Mouse (Mus musculus): ENCODE data around the gene Gm20425. TPM values are rescaled to one million over a fixed set of nuclear protein-coding genes. Genes with fewer than 3 reads are reported as not detected.
A peak's percentile ranks its signal among the peaks of the same experiment; 100 is the strongest.

Gene Gm20425
- polyA plus RNA-seq, 1 experiment from 2014 or later, result not detected

- WGBS, result 91% methylated on average over 5 of the region's 5 CpGs
- Histone ChIP-seq H3K27ac (ENCODE audit: low read depth, low read length) (no peak overlapping the region), H3K9ac (ENCODE audit: low read depth, low read length) (no peak overlapping the region), H3K4me2 (ENCODE audit: low read length) (no peak overlapping the region), H3K27me3 (replicated peaks; ENCODE audit: control insufficient read depth, insufficient read depth, low read length) (no peaks in the 10 kb centered on the region), H3K9me3 (ENCODE audit: control insufficient read depth, low read length) (no peaks in the 10 kb centered on the region), H3K4me1 (ENCODE audit: control insufficient read depth, insufficient read depth, low read depth, low read length) (peaks cover 2% of the 10 kb centered on the region; the same call in 1 of the 2 replicates), H3K36me3 (ENCODE audit: control insufficient read depth, insufficient read depth, low read length) (no peaks in the 10 kb centered on the region), H3K4me3 (ENCODE audit: low read length) (no peak overlapping the region)
- no peak for ATAC-seq
Observed at GRCm38 (mm10) chr9:103205786-103206185, 24.3 kb downstream of the Gm20425 start.

- peak within 1 kb of the TSS; percentile 82 for H3K27ac ChIP-seq (ENCODE audit: low read depth, low read length)
- peak within 1 kb of the TSS; percentile 66 for H3K4me3 ChIP-seq (ENCODE audit: low read length)
- H3K9ac ChIP-seq (ENCODE audit: low read depth, low read length), result peak within 1 kb of the TSS; percentile 82
- no peaks in the 10 kb centered on the region for H3K27me3 ChIP-seq (replicated peaks; ENCODE audit: control insufficient read depth, insufficient read depth, low read length)
- peaks cover 2% of the 10 kb centered on the region; the same call in 1 of the 2 replicates for H3K4me1 ChIP-seq (ENCODE audit: control insufficient read depth, insufficient read depth, low read depth, low read length)
- 1% methylated on average over 45 of the region's 45 CpGs for WGBS
- peak within 1 kb of the TSS; percentile 68 for H3K4me2 ChIP-seq (ENCODE audit: low read length)
- peak; percentile 99 for ATAC-seq
- H3K36me3 ChIP-seq (ENCODE audit: control insufficient read depth, insufficient read depth, low read length), result peaks cover 10% of the 10 kb centered on the region
- no peaks in the 10 kb centered on the region for H3K9me3 ChIP-seq (ENCODE audit: control insufficient read depth, low read length)
Observed at GRCm38 (mm10) chr9:103201561-103202260, 28.4 kb downstream of the Gm20425 start, which contains the start of gene Srprb. Gene Srprb (minus strand): TSS chr9:103202137.

GRCm38 (mm10) chr9:103188416-103188815 is 41.7 kb downstream of the Gm20425 start:
- Histone ChIP-seq H3K27me3 (replicated peaks; ENCODE audit: control insufficient read depth, insufficient read depth, low read length) (no peaks in the 10 kb centered on the region), H3K4me2 (ENCODE audit: low read length) (no peak overlapping the region), H3K9me3 (ENCODE audit: control insufficient read depth, low read length) (no peaks in the 10 kb centered on the region), H3K4me1 (ENCODE audit: control insufficient read depth, insufficient read depth, low read depth, low read length) (no peaks in the 10 kb centered on the region; the same call in 1 of the 2 replicates), H3K4me3 (ENCODE audit: low read length) (no peak overlapping the region), H3K36me3 (ENCODE audit: control insufficient read depth, insufficient read depth, low read length) (peaks cover 15% of the 10 kb centered on the region), H3K9ac (ENCODE audit: low read depth, low read length) (no peak overlapping the region), H3K27ac (ENCODE audit: low read depth, low read length) (no peak overlapping the region)
- no peak for ATAC-seq
- 72% methylated on average over 4 of the region's 4 CpGs for WGBS

- H3K4me3 ChIP-seq (ENCODE audit: low read length), result no peak overlapping the region
- 0 out of 2 replicates have a peak, but pooled peaks have one; percentile 29 for ATAC-seq
- WGBS, result 62% methylated on average over 9 of the region's 9 CpGs
- no peak overlapping the region for H3K9ac ChIP-seq (ENCODE audit: low read depth, low read length)
- peaks cover 17% of the 10 kb centered on the region for H3K36me3 ChIP-seq (ENCODE audit: control insufficient read depth, insufficient read depth, low read length)
- no peaks in the 10 kb centered on the region for H3K27me3 ChIP-seq (replicated peaks; ENCODE audit: control insufficient read depth, insufficient read depth, low read length)
- no peaks in the 10 kb centered on the region; the same call in 1 of the 2 replicates for H3K4me1 ChIP-seq (ENCODE audit: control insufficient read depth, insufficient read depth, low read depth, low read length)
- no peak overlapping the region for H3K27ac ChIP-seq (ENCODE audit: low read depth, low read length)
- H3K9me3 ChIP-seq (ENCODE audit: control insufficient read depth, low read length), result no peaks in the 10 kb centered on the region
- no peak overlapping the region for H3K4me2 ChIP-seq (ENCODE audit: low read length)
Observed at GRCm38 (mm10) chr9:103186747-103187146, 43.4 kb downstream of the Gm20425 start.

GRCm38 (mm10) chr9:103185946-103186345 is 44.2 kb downstream of the Gm20425 start:
- ATAC-seq, result no peak

GRCm38 (mm10) chr9:103184855-103185254 is 45.3 kb downstream of the Gm20425 start:
- H3K4me3 ChIP-seq (ENCODE audit: low read length), result no peak overlapping the region
- no peak overlapping the region for H3K4me2 ChIP-seq (ENCODE audit: low read length)
- no peak for ATAC-seq
- WGBS, result 65% methylated on average over 4 of the region's 4 CpGs
- peaks cover 14% of the 10 kb centered on the region for H3K36me3 ChIP-seq (ENCODE audit: control insufficient read depth, insufficient read depth, low read length)
- H3K4me1 ChIP-seq (ENCODE audit: control insufficient read depth, insufficient read depth, low read depth, low read length), result peaks cover 14% of the 10 kb centered on the region
- H3K9ac ChIP-seq (ENCODE audit: low read depth, low read length), result no peak overlapping the region
- no peaks in the 10 kb centered on the region for H3K9me3 ChIP-seq (ENCODE audit: control insufficient read depth, low read length)
- H3K27ac ChIP-seq (ENCODE audit: low read depth, low read length), result no peak overlapping the region
- no peaks in the 10 kb centered on the region for H3K27me3 ChIP-seq (replicated peaks; ENCODE audit: control insufficient read depth, insufficient read depth, low read length)

More at GRCm38 (mm10) chr9:103185946-103186345, 44.2 kb downstream of the Gm20425 start:
- peak overlapping the region; percentile 24; the same call in 1 of the 2 replicates for H3K27ac ChIP-seq (ENCODE audit: low read depth, low read length)
- peaks cover 3% of the 10 kb centered on the region for H3K4me1 ChIP-seq (ENCODE audit: control insufficient read depth, insufficient read depth, low read depth, low read length)
- H3K27me3 ChIP-seq (replicated peaks; ENCODE audit: control insufficient read depth, insufficient read depth, low read length), result no peaks in the 10 kb centered on the region
- H3K4me2 ChIP-seq (ENCODE audit: low read length), result no peak overlapping the region
- H3K4me3 ChIP-seq (ENCODE audit: low read length), result no peak overlapping the region
- 80% methylated on average over 8 of the region's 8 CpGs for WGBS
- H3K9me3 ChIP-seq (ENCODE audit: control insufficient read depth, low read length), result no peaks in the 10 kb centered on the region
- H3K36me3 ChIP-seq (ENCODE audit: control insufficient read depth, insufficient read depth, low read length), result peaks cover 17% of the 10 kb centered on the region
- no peak overlapping the region for H3K9ac ChIP-seq (ENCODE audit: low read depth, low read length)

- Histone ChIP-seq H3K27me3 (replicated peaks; ENCODE audit: control insufficient read depth, insufficient read depth, low read length) (no peaks in the 10 kb centered on the region), H3K27ac (ENCODE audit: low read depth, low read length) (0 out of 2 replicates have a peak overlapping the region, but pooled peaks have one; percentile 15), H3K9ac (ENCODE audit: low read depth, low read length) (no peak overlapping the region), H3K36me3 (ENCODE audit: control insufficient read depth, insufficient read depth, low read length) (peaks cover 9% of the 10 kb centered on the region; the same call in 1 of the 2 replicates), H3K4me2 (ENCODE audit: low read length) (no peak overlapping the region), H3K4me3 (ENCODE audit: low read length) (no peak overlapping the region), H3K9me3 (ENCODE audit: control insufficient read depth, low read length) (no peaks in the 10 kb centered on the region), H3K4me1 (ENCODE audit: control insufficient read depth, insufficient read depth, low read depth, low read length) (peaks cover 16% of the 10 kb centered on the region)
- 0 out of 2 replicates have a peak, but pooled peaks have one; percentile 22 for ATAC-seq
- WGBS, result 84% methylated on average over 8 of the region's 8 CpGs
Observed at GRCm38 (mm10) chr9:103181886-103182285, 48.2 kb downstream of the Gm20425 start.

- 6% methylated on average over 20 of the region's 20 CpGs for WGBS
- Histone ChIP-seq H3K36me3 (ENCODE audit: control insufficient read depth, insufficient read depth, low read length) (peaks cover 9% of the 10 kb centered on the region; the same call in 1 of the 2 replicates), H3K27me3 (replicated peaks; ENCODE audit: control insufficient read depth, insufficient read depth, low read length) (no peaks in the 10 kb centered on the region), H3K9ac (ENCODE audit: low read depth, low read length) (peak overlapping the region; percentile 2; the same call in 1 of the 2 replicates), H3K4me3 (ENCODE audit: low read length) (peak overlapping the region; percentile 30), H3K9me3 (ENCODE audit: control insufficient read depth, low read length) (no peaks in the 10 kb centered on the region), H3K4me2 (ENCODE audit: low read length) (peak overlapping the region; percentile 55), H3K27ac (ENCODE audit: low read depth, low read length) (peak overlapping the region; percentile 55), H3K4me1 (ENCODE audit: control insufficient read depth, insufficient read depth, low read depth, low read length) (peaks cover 16% of the 10 kb centered on the region)
- peak; percentile 80 for ATAC-seq
Observed at GRCm38 (mm10) chr9:103180807-103181565, 49.1 kb downstream of the Gm20425 start.

GRCm38 (mm10) chr9:103180303-103180702 is 49.8 kb downstream of the Gm20425 start:
- H3K36me3 ChIP-seq (ENCODE audit: control insufficient read depth, insufficient read depth, low read length), result peaks cover 9% of the 10 kb centered on the region; the same call in 1 of the 2 replicates
- no peaks in the 10 kb centered on the region for H3K27me3 ChIP-seq (replicated peaks; ENCODE audit: control insufficient read depth, insufficient read depth, low read length)
- H3K4me1 ChIP-seq (ENCODE audit: control insufficient read depth, insufficient read depth, low read depth, low read length), result peaks cover 16% of the 10 kb centered on the region
- H3K4me3 ChIP-seq (ENCODE audit: low read length), result no peak overlapping the region
- peak overlapping the region; percentile 55 for H3K4me2 ChIP-seq (ENCODE audit: low read length)
- peak overlapping the region; percentile 55 for H3K27ac ChIP-seq (ENCODE audit: low read depth, low read length)
- 54% methylated on average over 3 of the region's 3 CpGs for WGBS
- peak; percentile 32; the same call in 1 of the 2 replicates for ATAC-seq
- no peaks in the 10 kb centered on the region for H3K9me3 ChIP-seq (ENCODE audit: control insufficient read depth, low read length)
- no peak overlapping the region for H3K9ac ChIP-seq (ENCODE audit: low read depth, low read length)
